Mouse (Mus musculus): Measurements from ENCODE around the gene Lsamp.

DNA sequence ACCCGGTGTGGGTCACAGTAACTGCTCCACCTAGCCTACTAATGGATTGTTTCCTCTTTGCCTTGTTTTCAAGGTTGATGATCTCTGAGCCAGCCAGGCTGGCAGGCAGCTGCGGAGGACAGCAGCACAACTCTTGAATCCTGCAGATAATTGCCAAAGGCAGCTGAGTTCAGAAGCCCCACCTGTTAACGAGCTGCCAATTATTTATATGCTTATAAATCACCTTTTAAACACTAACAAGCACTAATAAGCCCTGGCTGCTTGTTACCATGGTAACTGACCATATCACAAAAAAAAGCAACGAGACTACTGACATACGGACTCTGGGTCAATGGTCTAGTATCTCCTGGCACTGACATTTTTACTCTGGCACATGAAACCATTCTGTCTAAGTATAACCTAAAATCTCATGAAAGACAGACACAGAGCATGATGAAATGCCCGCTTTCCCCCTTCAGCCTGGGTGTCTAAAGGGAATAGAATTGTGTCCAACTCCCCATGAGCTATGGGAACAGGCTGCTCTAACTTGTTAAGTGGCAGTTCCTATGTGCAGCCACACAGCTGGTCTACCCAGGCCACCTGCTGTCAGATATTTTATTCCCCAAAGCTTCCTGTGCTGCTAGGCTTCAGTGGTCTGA, 1526.9 kb downstream of the Lsamp start:
- TF ChIP-seq CTCF (IDR thresholded peaks at IDR 0.05; ENCODE audit: low read depth): no peak
- no peak for TF ChIP-seq EP300 (IDR thresholded peaks at IDR 0.05; ENCODE audit: low read depth)
